10 mouse cellular contexts compared by ENCODE assay signal in the genomic region with DNA sequence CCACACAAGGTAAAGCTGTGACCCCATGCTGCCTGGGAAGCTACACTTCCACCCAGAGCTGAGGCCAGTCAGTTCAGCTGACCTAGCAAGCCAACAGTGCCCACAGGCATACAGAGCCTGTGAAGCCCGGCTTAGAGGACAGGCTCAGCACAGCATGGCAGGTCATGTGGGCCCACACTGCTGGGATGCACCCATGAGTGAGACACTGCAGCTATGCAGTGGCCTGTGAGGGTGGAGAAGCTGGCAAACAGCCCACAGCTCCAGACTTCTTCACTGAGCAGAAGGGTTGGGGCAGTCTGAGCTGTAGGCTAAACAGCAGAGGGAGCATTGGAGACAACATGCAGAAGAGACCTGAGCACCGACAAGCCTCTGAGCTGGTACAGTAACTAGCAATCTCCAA. TPM values are rescaled to one million over a fixed set of nuclear protein-coding genes. Genes with fewer than 3 reads are reported as not detected.
DNase-seq lines count a peak whose midpoint lies in the region; ATAC-seq and TF ChIP-seq lines count a peak whose summit lies in the region.
"Had no signal": no experiment of that assay in that cellular context is flagged by ENCODE, and none has a peak within 500 bp of the region (broad histone marks: within the 10 kb centered on the region; RNA-seq: fewer than 3 reads in every experiment).

No protein-coding gene starts in this region.

- no peak overlapping the region for H3K9ac ChIP-seq in lung, postnatal 0 days (replicated peaks; ENCODE audit: low read depth)
- H3K9ac ChIP-seq: midbrain, embryonic 12.5 days had no signal

- peak; percentile 28 to 36 for DNase-seq in heart, postnatal 10 days
- no peak for DNase-seq in heart, adult 9 months (ENCODE audit: low spot score in 2 of 2)
- DNase-seq in lung, postnatal 0 days (ENCODE audit: low spot score): peak; percentile 35
- no peak for DNase-seq in lung, postnatal 25 days (ENCODE audit: low spot score)
- peak; percentile 67 for DNase-seq in brain, adult 2 months (ENCODE audit: low read depth, low spot score)
- DNase-seq in lung, postnatal 10 days: peak; percentile 52
- DNase-seq in spleen, postnatal 14 days (ENCODE audit: low spot score in 2 of 2): no peak
- DNase-seq in thymus, adult 18-20 months: no peak

- intact Hi-C loops in heart, postnatal 10 days (cut with DNase I): no loop called here

- no peak overlapping the region for H3K4me3 ChIP-seq in lung, postnatal 0 days (ENCODE audit: low read depth, low read length)
- H3K4me3 ChIP-seq: erythroblast, embryonic 14.5 days; midbrain, embryonic 12.5 days had no signal

- no peaks in the 10 kb centered on the region for H3K36me3 ChIP-seq in lung, postnatal 0 days (ENCODE audit: insufficient read depth, low read length)
- H3K36me3 ChIP-seq: midbrain, embryonic 12.5 days had no signal

- ATAC-seq in lung, postnatal 0 days: peak; percentile 65

- WGBS in lung, postnatal 0 days: 41% methylated on average over 2 of the region's 2 CpGs

- TF ChIP-seq EP300 in lung, postnatal 0 days (IDR thresholded peaks at IDR 0.05): no peak

- no peaks in the 10 kb centered on the region for H3K4me1 ChIP-seq in lung, postnatal 0 days (ENCODE audit: insufficient read depth, low read depth, low read length)
- H3K4me1 ChIP-seq: midbrain, embryonic 12.5 days had no signal

- TF ChIP-seq CTCF in lung, postnatal 0 days (IDR thresholded peaks at IDR 0.05): peak; percentile 41

- H3K4me2 ChIP-seq in lung, postnatal 0 days (replicated peaks; ENCODE audit: low read depth, low read length): no peak overlapping the region
- H3K4me2 ChIP-seq: midbrain, embryonic 12.5 days had no signal

- no peaks in the 10 kb centered on the region for H3K27me3 ChIP-seq in lung, postnatal 0 days (replicated peaks; ENCODE audit: insufficient read depth, low read length)

- peak overlapping the region; percentile 34; the same call in 1 of the 2 replicates for H3K27ac ChIP-seq in lung, postnatal 0 days (ENCODE audit: low read length)
- H3K27ac ChIP-seq: midbrain, embryonic 12.5 days had no signal

- H3K9me3 ChIP-seq in lung, postnatal 0 days (ENCODE audit: low read length): no peaks in the 10 kb centered on the region
- H3K9me3 ChIP-seq: midbrain, embryonic 12.5 days had no signal

RNA-seq across cellular contexts. Expression of a gene that starts 16.3 kb away (rescaled TPM):
- total RNA-seq in heart, postnatal 10 days (2021): 10 to 100 TPM; 54.2 to 54.5 TPM
- polyA plus RNA-seq in lung, postnatal 0 days (2015; fragmentation: Nextera tagmentation; extraction: Ambion mirVana): 22.1 and 24.5 TPM in 2 replicates

RNA-seq across cellular contexts. Expression of a gene that starts 32.4 kb away (rescaled TPM):
- total RNA-seq in heart, postnatal 10 days (2021): 100 to 1,000 TPM; 245 to 251 TPM
- 47.3 and 49.7 TPM in 2 replicates for polyA plus RNA-seq in lung, postnatal 0 days (2015; fragmentation: Nextera tagmentation; extraction: Ambion mirVana)

RNA-seq across cellular contexts. Expression of a gene that starts 44.3 kb away (rescaled TPM):
- 10 to 100 TPM; 46.1 to 46.7 TPM for total RNA-seq in heart, postnatal 10 days (2021)
- polyA plus RNA-seq in lung, postnatal 0 days (2015; fragmentation: Nextera tagmentation; extraction: Ambion mirVana): 25.6 and 28.6 TPM in 2 replicates

RNA-seq across cellular contexts. Expression of a gene that starts 46.7 kb away (rescaled TPM):
- total RNA-seq in heart, postnatal 10 days (2021): 100 to 1,000 TPM; 149 to 159 TPM
- polyA plus RNA-seq in lung, postnatal 0 days (2015; fragmentation: Nextera tagmentation; extraction: Ambion mirVana): 141 and 154 TPM in 2 replicates

RNA-seq across cellular contexts. Expression of a gene that starts 56.6 kb away (rescaled TPM):
- under 1 TPM; 0.77 to 0.82 TPM for total RNA-seq in heart, postnatal 10 days (2021)
- polyA plus RNA-seq in lung, postnatal 0 days (2015; fragmentation: Nextera tagmentation; extraction: Ambion mirVana): 0.14 and 0.29 TPM in 2 replicates
- polyA plus RNA-seq: erythroblast, embryonic 14.5 days had no signal

Comparison
In these comparisons a context has a peak if more than half of its experiments do, and no peak if none do; other contexts are left out.
1. DNase-seq: peak in heart, postnatal 10 days (2 of 2), lung, postnatal 0 days (single experiment), brain, adult 2 months (single experiment) and lung, postnatal 10 days (single experiment); none in heart, adult 9 months (0 of 2), lung, postnatal 25 days (single experiment), spleen, postnatal 14 days (0 of 2) and thymus, adult 18-20 months (0 of 2).